Mouse (Mus musculus) kidney, adult 10 weeks (tissue): ENCODE results near the gene Rhot2. TPM values are rescaled to one million over a fixed set of nuclear protein-coding genes. Genes with fewer than 3 reads are reported as not detected.

Source experiments
- polyA plus RNA-seq: library from polyadenylated mRNA; stranded (reverse); fragments of 350-450 nt; fragmentation: Illumina TruSeq; extraction: RNeasy Lipid Tissue Mini Kit (QIAGEN cat#74804); gene quantifications from one replicate; pipeline ENCODE4 v1.2.3, GENCODE M21; 2014; ENCODE audit warnings: low read depth, low replicate concordance

The Rhot2 gene
- 13.8 TPM for polyA plus RNA-seq

DNA sequence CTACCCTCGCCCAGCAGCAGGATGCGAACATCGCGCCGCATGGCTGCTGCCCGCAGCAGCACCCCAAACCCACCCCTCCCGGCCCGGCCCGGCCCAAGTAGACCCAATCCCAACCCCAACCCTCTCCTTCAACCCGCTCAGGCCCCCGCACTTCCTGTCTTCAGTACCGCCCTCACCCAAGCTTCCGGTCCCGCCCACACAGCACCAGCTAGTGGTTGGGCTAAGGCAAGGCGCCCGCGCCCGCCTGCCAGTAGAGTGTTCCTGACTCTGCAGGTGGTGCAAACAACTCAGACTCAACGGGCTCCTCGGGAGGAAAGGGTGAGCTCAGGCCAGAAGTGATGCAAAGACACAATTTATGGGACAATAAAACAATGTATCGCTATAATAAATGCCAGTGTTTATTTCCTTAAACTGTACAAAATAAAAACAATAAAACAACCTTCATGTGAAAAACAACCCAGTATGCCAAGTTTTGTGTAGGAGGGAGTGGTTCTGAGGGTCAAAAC, at the start of gene Rhot2:
Rhot2 (minus strand) TSS at position 456 of the 506 bp plus-strand sequence.

GRCm38 (mm10) chr17:25880196-25880910, 35.7 kb upstream of the Rhot2 start, which contains the start of gene Wfikkn1:
TSS of gene Wfikkn1 (minus strand) at chr17:25880858.

GRCm38 (mm10) chr17:25874721-25875170, 30.1 kb upstream of the Rhot2 start, which contains the start of gene Mettl26:
TSS of gene Mettl26 (plus strand) at chr17:25875074.

DNA sequence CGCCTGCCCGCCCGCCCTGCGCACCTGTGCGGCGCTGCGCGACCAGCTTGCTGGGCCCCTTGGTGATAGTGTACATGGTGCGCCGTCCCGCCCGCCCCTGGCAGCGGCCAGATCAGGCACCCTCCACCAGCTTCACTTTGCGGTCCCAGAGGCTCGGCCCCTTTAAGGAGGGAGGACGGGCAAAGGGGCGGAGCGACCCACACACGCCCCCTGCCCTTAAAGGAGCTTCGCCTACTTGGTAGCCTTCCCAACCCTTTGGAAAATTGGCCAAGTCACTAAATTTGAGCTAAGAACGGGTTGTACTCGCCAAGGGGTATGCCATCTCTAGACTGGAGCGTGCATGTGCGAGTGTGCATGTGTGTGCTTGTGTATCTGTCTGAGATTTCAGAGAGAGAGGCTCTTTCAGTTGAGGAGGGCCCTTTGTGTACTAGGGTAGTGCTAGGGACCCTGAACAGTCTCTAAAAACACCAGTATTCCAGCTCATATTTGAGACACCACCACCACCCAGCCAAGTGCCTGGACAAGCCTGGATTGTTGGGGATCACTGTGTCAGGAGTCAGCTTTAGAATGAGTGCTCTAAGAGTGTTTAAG, 24.0 kb upstream of the Rhot2 start, which contains the start of gene Mcrip2:
Mcrip2 (minus strand) TSS at position 164 of the 591 bp plus-strand sequence.

GRCm38 (mm10) chr17:25860832-25861703, 16.4 kb upstream of the Rhot2 start, which contains the start of gene Wdr90:
TSS of gene Wdr90 (minus strand) at chr17:25861501.

DNA sequence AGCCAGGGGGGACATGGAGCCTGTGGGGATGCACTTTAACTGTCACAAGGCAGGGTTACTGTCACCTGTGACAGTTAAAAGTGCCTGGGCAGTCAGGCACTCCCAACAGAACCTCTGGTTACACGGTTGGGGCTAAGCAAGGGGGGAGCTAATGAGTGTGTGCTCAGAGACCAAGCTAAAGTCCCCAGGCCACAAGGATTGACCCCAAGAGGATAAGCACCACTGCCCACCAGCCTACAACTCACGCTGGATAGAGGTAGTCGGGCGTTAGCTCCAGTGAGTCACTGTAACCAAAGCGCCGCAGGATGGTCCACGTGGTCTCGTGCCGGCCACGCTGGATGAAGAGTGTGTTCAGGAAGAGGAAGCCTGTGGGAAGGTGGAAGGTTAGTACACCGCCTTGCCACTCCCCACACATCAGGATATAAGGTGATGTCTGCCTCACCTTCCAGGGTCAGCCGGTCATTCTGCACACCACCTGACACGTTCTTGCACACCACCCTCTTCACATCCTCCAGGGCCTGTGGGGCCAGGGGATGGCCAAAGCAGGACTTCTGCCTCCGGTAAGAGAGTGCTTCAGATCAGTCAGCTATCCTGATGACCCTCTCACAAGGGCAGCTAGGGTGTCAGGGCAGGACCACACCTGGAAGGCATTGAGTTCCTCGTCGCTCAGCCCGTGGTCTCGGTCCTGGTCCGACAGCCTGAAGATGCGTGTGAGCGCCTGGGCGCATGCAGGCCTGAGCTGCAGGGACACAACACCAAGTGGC, 3.4 kb downstream of the Rhot2 start, which contains the start of gene Gm20683:
Gm20683 (minus strand) TSS at position 647 of the 764 bp plus-strand sequence.

DNA sequence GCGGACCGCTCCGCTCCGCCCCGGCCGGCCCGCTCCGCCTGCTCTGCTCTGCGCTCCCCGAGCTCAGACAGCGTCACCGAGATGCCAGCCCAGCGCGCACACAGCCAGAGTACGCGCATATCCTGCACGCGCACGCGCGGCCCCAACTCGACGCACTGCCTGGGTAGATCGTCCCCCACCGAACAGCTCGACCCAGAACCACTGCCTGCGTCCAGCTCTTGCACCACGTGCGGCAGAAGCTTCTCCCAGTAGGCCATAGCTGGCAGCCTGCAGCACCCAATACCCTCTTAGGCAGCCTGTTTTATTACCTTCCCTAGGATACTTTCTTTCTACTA, 7.6 kb downstream of the Rhot2 start, which contains the start of gene Rhbdl1:
Rhbdl1 (minus strand) TSS at position 220 of the 335 bp plus-strand sequence.

GRCm38 (mm10) chr17:25833291-25833663, 11.4 kb downstream of the Rhot2 start, which contains the start of gene Stub1:
TSS of gene Stub1 (minus strand) at chr17:25833404.

GRCm38 (mm10) chr17:25828712-25829557, 15.7 kb downstream of the Rhot2 start, which contains the start of gene Jmjd8:
TSS of gene Jmjd8 (plus strand) at chr17:25828867.

GRCm38 (mm10) chr17:25823452-25823851, 21.2 kb downstream of the Rhot2 start, which contains the start of gene Wdr24:
TSS of gene Wdr24 (plus strand) at chr17:25823627.

GRCm38 (mm10) chr17:25808789-25809605, 35.7 kb downstream of the Rhot2 start, which contains the start of gene Fbxl16:
TSS of gene Fbxl16 (plus strand) at chr17:25809085.

GRCm38 (mm10) chr17:25796951-25797369, 47.7 kb downstream of the Rhot2 start, which contains the start of gene Metrn:
TSS of gene Metrn (minus strand) at chr17:25797136.

GRCm38 (mm10) chr17:25795609-25796092, 49.0 kb downstream of the Rhot2 start, which contains the start of gene AC134908.4:
TSS of gene AC134908.4 (minus strand) at chr17:25795659.

DNA sequence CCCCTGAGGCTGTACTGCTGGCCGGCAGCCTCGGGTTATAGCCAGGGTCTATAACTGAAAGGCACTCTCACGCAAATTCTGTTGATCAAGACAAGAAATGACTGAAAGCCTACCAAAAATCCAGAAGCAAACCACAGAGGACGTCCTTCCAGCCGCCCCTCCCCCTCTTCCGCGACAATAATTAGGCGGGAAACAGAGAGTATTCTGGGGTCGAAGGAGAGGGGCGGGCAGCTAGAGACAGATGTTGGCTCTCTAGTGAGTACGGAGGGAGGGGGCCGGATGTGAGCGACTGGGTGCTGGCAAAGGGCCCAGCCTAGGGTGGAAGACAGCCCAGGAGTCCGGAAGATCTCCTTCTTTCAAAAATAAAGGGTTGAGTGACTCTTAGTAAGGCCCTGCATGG, 52.0 kb downstream of the Rhot2 start, which contains the start of gene Fam173a:
Fam173a (minus strand) TSS at position 287 of the 400 bp plus-strand sequence.

Other genes with a start within 250 kb of the Rhot2 start
- not detected for gene Gng13, start 127.7 kb downstream of the Rhot2 start, polyA plus RNA-seq
- not detected for gene Chtf18, start 117.4 kb downstream of the Rhot2 start, polyA plus RNA-seq
- not detected for gene Rpusd1, start 117.2 kb downstream of the Rhot2 start, polyA plus RNA-seq
- not detected for gene Mslnl, start 108.8 kb downstream of the Rhot2 start, polyA plus RNA-seq
- gene Msln, start 90.5 kb downstream of the Rhot2 start, polyA plus RNA-seq: not detected
- gene Narfl, start 71.1 kb downstream of the Rhot2 start, polyA plus RNA-seq: 2.3 TPM
- not detected for gene Haghl, start 59.2 kb downstream of the Rhot2 start, polyA plus RNA-seq
- not detected for gene Ccdc78, start 58.3 kb downstream of the Rhot2 start, polyA plus RNA-seq
- gene Fam173a, start 52.0 kb downstream of the Rhot2 start, polyA plus RNA-seq: not detected
- gene AC134908.4, start 49.2 kb downstream of the Rhot2 start, polyA plus RNA-seq: not detected
- gene Metrn, start 47.7 kb downstream of the Rhot2 start, polyA plus RNA-seq: 0.16 TPM
- gene Fbxl16, start 35.8 kb downstream of the Rhot2 start, polyA plus RNA-seq: 0.77 TPM
- not detected for gene Wdr24, start 21.2 kb downstream of the Rhot2 start, polyA plus RNA-seq
- 2.4 TPM for gene Jmjd8, start 16.0 kb downstream of the Rhot2 start, polyA plus RNA-seq
- 5.1 TPM for gene Stub1, start 11.4 kb downstream of the Rhot2 start, polyA plus RNA-seq
- not detected for gene Rhbdl1, start 7.6 kb downstream of the Rhot2 start, polyA plus RNA-seq
- gene Gm20683, start 3.1 kb downstream of the Rhot2 start, polyA plus RNA-seq: not detected
- gene Wdr90, start 16.6 kb upstream of the Rhot2 start, polyA plus RNA-seq: 1.2 TPM
- gene Mcrip2, start 23.9 kb upstream of the Rhot2 start, polyA plus RNA-seq: 2.5 TPM
- gene Mettl26, start 30.2 kb upstream of the Rhot2 start, polyA plus RNA-seq: 56.3 TPM
- not detected for gene Wfikkn1, start 36.0 kb upstream of the Rhot2 start, polyA plus RNA-seq
- 0.69 TPM for gene Rab40c, start 74.9 kb upstream of the Rhot2 start, polyA plus RNA-seq
- 56.6 TPM for gene Pigq, start 100.1 kb upstream of the Rhot2 start, polyA plus RNA-seq
- 1.2 TPM for gene Nhlrc4, start 100.1 kb upstream of the Rhot2 start, polyA plus RNA-seq
- not detected for gene A930017K11Rik, start 107.7 kb upstream of the Rhot2 start, polyA plus RNA-seq
- gene Capn15, start 140.9 kb upstream of the Rhot2 start, polyA plus RNA-seq: 0.69 TPM
- 25.0 TPM for gene Rab11fip3, start 224.7 kb upstream of the Rhot2 start, polyA plus RNA-seq
- 51.9 TPM for gene Decr2, start 245.5 kb upstream of the Rhot2 start, polyA plus RNA-seq